Mouse (Mus musculus) cortical plate, adult 2 months (tissue): ENCODE measurements around the gene Rps7.

Source experiments
- CTCF ChIP-seq: fragments of 200-500 bp; IDR thresholded peaks from 2 replicates; pipeline ENCODE4 v1.5.1; 2011; ENCODE audit warnings: mild to moderate bottlenecking, control low read depth, low read length; ENCODE audit not compliant: insufficient read depth; ENCODE audit errors: extremely low read depth
- POLR2A ChIP-seq: fragments of 200-500 bp; IDR thresholded peaks from 2 replicates; pipeline ENCODE4 v1.6.1; 2011; ENCODE audit warnings: mild to moderate bottlenecking, low read length, control low read depth; ENCODE audit not compliant: insufficient read depth; ENCODE audit errors: extremely low read depth

- TF ChIP-seq CTCF = no peak
- no peak for TF ChIP-seq POLR2A
Observed at GRCm38 (mm10) chr12:28598526-28598991, 37.2 kb downstream of the Rps7 start.
